Mouse (Mus musculus) gastrocnemius, postnatal 4 days (tissue): Measurements from ENCODE around the gene Ust. TPM values are rescaled to one million over a fixed set of nuclear protein-coding genes. Genes with fewer than 3 reads are reported as not detected.
A peak's percentile ranks its signal among the peaks of the same experiment; 100 is the strongest.
"Not testable (repeated sequence)": the region's sequence is repeated elsewhere in the genome, so short reads cannot be mapped to it uniquely, and the experiment has no call there.

Experiments used
- DNase-seq, 2 experiments: peaks; one replicate each; pipeline ENCODE4 v3.0.0; 2021 to 2022; ENCODE audit warnings: low spot score in 2 of 2, mixed read lengths in 2 of 2
- long read RNA-seq, 2 experiments: library from polyadenylated mRNA; stranded (forward); transcript quantifications; one replicate each; pipeline ENCODE4 v2.0.0; 2021
- total RNA-seq, 2 experiments: library from RNA; stranded (reverse); gene quantifications; 2 replicates each; pipeline ENCODE4 v1.2.3; 2021

Ust gene
- total RNA-seq: 1 to 10 TPM; 5.1 to 6.1 TPM
- long read RNA-seq, experiment 1, full-length matches to known transcripts: 4 of 8 reads
- long read RNA-seq, experiment 1, partial matches to known transcripts: 0 of 8 reads
- long read RNA-seq, experiment 1, other reads (novel, unspliced or antisense): 4 of 8 reads
- long read RNA-seq, experiment 2, full-length matches to known transcripts: 1 of 5 reads
- long read RNA-seq, experiment 2, partial matches to known transcripts: 0 of 5 reads
- long read RNA-seq, experiment 2, other reads (novel, unspliced or antisense): 4 of 5 reads

DNA sequence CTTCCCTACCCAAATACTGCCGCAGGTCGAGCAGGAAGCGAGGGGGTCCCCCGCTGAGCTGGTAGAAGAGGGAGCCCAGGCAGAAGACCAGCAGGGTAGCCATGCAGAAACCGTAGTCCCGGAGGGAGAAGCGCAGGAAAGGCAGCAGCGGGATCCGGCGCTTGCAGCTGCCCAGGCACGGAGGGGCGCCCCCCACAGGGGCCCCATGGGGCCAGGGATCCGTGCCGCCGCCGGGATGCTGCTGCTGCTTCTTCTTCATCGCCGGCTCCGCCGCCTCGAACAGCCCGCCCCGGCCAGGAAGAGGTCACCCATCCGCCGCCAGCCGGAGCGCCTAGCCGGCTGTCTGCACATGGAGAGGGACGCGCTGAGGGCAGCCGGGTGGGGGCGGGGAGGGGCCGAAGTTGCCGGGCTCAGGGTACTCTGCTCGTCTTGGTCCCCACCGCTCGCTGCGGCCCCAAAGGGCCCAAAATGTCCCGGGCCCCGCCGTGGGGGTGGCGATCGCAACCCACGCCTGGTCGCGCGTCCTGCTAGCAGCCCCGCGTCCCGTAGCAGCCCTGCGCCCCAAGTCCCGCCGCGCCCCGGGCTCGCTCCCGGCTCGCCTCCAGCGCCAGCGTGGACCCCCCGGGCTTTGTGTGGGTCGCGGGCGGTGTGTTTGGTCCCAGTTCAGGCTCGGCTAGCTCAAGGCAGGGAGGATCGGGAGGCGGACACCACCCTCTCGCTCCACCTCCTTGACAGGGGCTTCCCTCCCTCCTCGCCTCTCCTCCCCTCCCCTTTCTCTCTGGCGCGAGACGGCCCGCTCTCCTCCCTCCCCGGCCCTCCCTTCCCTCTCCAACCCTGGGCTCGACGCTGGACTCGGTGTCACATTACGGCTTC is at the start of gene Ust:
Gene Ust, minus strand, starts transcription at position 685 of the 873 bp plus-strand sequence.
- DNase-seq: peak; percentile 61 to 83

DNA sequence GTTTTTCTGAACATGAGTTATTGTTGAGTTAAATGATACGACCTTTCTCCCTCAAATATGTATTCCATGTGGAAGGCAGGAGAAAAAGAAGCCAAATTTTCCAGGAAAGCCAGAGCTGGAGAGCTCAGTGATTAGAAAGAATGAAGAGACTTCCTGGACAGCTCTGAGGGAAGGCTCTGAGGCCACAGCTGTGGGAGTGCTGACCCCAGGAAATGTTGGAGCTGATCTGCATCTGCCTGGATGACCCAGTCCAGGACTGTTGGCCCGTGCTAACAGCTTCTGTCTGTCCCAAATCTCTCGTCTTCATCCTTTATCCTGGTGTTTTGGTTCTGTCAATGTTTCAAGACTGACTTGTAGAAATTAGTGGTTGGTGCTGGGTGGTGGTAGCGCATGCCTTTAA is 42.7 kb upstream of the Ust start:
- DNase-seq: no peak

DNA sequence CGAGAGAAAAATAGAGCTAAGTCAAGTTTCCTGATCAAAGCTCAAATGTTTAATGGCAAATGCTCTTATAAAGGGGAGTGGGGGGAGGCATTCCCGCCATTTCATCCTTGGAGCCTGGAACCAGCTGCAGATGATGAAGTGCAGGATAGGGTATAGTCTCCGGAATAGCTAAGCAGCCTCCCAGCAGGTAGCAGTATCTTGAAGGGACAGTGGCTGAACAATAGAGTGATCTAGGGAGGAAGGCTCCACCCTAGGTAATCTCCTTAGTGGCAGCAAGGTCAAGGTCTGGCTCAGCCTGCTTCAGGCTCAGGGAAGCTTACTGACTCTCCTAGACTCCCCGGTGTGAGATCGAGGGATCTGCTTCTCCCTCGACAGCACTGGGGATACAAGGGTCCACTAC is 40.9 kb upstream of the Ust start:
- not testable (repeated sequence) for DNase-seq

DNA sequence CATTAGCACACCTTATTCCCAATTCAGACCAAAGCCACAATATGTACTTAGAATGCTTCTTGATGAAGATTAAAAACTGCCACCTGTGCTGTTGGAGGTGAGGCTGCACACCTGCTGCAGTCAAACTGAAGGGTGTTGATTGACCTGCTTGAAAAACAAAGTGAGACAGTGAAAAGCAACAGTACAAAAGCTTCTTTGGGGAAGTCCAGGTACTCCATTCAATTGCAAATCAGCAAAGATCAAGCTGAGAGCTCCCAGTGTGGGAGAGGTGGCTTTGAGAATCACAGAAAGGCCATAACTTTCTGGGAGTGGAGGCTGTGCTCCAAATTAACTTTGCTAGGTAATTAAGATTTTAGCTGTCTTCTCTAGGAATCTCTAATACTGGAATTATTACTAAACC is 33.6 kb upstream of the Ust start:
- not testable (repeated sequence) for DNase-seq

DNA sequence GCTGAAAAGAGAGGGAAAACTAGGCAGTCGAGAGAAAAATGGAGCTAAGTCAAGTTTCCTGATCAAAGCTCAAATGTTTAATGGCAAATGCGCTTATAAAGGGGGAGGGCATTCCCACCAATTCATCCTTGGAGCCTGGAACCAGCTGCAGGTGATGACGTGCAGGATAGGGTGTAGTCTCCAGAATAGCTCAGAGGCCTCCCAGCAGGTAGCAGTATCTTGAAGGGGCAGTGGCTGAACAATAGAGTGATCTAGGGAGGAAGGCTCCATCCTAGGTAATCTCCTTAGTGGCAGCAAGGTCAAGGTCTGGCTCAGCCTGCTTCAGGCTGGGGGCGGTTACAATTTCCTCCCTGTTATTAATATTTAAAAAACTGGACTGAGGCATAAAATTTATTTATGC is 33.0 kb upstream of the Ust start:
- not testable (repeated sequence) for DNase-seq

DNA sequence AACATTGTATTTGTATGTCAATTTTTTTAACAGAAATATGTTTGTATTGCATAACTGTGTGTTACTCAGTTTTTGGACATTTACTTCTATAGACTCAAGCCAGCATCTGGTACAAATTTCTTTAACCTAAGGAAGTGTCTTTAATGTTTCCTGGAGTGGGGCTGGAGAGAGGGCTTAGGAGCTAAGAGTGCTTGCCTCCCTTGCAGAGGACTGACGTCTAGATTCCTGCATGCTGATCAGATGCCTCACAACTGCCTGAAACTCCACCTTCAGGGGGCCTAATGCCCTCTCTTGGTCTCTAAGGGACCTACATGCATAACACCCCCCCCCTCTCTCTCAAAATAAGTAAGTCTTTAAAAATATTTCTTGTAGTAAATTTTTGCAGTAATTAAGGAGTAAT is 22.9 kb upstream of the Ust start:
- no peak for DNase-seq

DNA sequence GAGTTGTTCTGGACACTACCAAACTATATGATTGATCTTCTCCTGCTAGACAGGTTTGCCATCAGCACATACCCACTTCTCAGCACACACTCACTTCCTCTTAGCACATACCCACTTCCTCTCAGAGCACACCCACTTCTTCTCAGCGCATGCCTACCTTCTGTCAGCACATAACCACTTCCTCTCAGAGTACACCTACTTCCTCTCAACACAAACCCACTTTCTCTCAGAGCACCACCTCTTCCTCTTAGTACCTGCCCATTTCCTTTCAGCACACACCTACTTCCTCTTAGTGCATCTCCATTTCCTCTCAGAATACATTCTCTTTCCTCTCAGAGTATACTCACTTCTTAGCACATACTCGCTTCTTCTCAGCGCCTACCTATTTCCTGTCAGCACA is 16.8 kb upstream of the Ust start:
- DNase-seq: no peak

DNA sequence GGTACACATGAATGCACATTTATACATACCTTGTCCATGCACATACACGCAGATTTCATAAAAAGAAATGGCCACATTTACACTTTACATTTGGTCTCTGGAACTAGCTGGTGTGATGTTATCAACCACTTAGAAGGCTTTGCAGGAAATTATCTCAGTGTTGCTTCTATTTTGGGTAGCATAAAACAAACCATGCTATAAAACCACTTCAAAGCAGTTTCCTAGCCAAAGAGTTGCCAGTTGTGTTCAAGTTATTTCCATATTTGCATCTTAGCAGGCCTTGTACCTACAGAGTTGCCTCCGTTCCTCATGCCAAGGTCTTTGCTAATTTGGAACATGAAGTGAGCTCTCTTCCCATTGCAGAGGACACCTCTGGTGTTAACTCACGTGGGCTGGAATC is 13.0 kb upstream of the Ust start:
- DNase-seq: no peak

DNA sequence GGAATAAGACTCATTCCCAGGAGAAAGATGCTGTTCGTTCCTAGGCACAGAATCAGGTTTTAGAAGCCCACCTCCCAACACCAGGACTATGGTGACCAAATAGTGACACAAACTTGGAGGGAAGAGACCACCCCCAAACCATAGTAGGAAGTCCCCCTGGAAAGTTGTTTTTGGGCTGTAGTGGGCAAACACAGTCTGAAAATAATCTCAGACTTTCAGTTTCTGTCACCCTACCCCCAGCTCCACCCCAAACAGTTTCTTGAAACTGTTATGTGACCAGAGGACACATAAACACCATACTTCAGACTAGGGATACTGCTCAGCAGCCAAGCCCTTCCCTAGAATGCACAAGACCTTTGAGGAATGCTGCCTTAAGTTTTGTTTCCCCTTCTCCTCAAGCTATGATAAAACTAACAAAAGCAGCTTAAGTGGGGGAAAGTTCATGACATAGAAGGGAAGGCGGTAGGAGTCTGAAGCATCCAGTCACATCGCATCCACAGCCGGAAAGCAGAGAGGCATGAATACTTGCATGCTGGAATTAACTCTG is 12.0 kb upstream of the Ust start:
- no peak for DNase-seq

DNA sequence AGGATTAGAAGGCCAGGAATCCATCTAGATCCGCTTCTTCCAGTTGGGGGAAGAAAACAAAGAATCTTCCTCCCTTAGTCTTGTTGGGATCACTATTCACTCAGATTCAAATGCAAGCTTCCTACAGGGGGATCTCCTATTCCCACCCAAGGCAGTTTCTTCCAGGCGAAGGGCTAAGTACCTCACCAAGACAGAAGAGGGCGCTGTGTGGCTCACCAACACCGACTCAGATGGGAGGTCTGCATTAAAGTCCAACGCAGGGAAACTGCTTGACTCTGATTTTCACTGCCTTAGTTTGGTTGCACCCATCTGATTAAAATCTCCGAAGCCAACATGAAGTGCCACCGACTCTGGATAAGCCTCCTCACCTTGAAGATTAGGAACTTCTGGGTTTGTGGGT is 10.5 kb upstream of the Ust start:
- DNase-seq: peak in 1 of 2 experiments; percentile 33

DNA sequence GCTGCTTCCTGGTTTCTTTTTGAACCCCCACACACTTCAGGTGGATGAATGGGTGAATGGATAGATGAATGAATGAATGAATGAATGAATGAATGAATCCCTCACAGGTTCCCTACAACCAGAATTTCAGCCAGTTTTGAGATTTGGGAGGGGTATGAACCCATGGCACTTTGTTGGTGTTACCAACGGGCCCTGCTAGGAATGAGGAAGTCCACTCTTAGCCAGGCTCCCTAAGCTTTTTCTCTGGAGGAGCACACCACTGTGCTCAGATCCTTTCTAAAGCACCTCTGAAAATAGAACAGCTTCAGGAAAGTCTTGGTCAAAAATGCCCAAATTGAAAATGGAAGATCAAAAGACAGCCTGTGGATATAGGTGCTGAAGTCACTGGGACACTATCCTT is 6.7 kb upstream of the Ust start:
- DNase-seq: no peak

DNA sequence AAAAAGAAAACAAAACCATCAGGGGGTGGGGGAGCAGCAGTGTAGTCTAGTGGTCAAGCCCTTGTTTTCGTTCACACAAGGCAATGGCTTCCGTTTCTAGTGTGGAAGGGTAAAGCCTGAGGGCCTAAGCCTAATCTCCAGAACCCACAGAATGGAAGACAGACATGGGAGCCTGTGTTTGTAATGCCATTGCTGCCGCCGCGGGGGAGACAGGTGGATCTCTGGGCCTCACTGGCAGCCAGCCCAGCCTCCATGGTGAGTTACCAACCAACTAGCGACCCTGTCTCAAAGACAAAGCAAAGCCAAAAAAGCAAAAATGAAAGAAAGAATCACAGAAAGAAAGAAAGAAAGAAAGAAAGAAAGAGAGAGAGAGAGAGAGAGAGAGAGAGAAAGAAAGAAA is 2.9 kb upstream of the Ust start:
- DNase-seq: peak in 1 of 2 experiments; percentile 31

DNA sequence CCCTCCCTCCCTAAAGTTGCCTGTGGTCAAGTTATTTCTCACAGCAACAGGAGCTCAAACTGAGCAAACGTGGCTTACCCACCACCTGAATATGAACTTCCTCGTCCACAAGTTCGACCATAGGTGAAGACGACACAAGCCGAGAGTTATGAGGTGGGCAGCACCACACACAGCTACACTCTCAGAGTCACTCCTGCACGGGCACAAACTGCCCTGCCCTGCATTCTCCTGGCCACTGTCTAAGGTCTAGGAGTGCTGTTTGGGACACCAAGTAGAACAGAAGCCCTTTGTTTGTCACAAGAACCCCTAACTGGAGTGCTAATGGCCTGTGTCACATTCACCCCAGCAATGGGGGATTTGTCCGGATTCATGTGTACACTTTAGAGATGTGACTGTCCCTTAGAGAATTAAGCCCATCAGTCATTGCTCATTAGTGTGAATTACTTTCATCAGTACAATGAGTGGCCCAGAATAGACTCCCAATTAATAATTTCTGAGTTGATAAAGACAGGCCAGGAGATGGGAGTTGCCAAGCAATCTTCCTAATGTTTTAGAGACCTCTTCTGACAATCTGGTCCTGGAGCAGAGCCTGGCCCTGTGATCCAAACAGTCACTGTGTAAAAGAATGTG is 2.3 kb upstream of the Ust start:
- DNase-seq: no peak

DNA sequence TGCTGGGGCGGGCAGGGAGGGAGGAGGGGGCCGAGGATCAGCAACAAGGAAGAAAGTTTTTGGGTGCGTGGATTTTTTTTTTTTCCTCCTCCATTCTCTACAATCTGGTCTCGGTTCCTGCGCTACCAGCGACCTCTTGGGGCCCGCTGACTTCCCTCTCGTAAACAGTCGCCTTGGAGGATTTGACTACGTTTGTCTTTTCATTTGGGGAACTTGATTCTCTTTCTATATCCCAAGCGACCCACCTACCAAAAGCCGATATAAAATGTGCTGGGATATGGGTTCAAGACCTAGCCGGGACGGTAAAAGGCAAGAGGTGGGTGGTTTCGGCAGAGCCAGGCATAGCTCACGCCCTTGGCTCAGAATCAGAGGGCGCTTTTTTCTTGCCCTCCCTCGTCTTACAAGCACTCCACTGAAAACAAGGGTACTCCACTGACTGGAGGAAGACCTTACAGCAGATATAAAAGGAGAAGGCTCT is 428 bp upstream of the Ust start:
- no peak for DNase-seq

DNA sequence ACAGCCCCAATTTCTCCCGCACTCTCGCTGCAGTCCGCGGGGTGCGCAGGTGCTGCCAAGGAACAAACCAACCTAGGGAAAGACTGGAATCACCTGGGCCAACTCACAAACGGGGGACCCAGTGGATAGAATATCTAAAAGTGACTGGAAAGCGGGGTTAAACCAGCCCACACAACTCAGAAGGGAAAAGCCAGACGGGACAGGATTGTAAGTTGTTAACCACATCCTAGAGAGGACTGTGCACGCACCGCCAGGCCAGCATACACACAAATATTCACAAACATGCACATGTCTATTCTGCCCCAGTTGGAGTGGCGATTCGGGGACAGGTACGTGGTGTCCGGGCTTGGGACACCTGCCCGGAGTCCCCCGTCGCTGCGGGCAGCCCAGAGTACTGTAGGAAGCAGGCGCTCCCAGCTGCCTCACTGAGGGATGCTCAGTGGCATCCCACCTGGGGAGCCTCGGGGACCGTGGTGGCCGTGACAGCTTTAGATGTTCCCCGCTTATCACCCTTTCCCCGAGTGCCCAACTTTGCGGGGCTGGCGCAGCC is 959 bp downstream of the Ust start:
- peak in 1 of 2 experiments; percentile 11 for DNase-seq

DNA sequence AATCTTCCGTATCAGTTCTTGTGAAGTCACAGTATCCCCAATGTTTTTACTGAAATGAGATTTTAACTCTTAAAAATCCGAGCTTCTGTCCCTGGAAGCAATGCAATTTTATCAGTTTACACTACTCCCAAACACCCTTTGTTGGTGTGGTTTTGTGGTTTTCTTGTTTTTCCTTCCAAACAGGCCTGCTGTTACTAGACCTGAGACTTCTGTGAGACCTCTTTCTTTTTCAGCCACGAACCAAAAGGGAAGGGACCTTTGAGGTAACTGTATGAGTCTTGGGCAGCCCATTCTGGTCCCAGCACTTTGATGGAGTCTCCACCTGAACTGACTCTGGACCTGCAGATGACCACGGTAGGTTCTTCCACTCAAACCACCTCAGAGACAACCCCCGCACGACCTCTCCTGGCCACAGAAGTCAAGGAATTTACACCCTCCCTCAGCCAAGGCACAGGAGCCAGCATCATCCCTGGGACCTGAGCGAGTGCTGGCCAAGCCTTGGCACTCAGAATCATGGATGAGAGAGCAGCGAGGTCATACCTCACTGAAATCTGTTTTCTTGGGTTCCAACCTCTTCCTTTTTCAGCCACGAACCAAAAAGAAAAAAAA is 1.6 kb downstream of the Ust start:
- peak in 1 of 2 experiments; percentile 15 for DNase-seq

DNA sequence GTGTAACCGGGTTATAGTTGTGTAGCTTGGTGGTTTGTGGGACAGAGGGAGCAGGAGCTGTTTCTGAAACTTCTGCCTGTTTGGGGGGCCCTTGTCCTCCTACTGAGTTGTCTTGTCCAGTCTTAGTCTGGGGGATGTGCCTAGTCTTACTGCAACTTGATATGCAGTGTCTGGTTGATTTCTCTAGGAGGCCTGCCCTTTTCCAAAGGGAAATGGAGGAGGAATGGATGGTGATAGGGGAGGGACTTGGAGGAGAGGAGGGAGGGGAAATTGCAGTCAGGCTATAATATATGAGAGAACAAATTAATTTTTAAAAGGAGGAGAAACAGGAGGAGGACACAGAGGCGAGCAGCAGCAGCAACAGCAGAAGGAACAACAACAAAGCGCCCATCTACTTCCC is 4.9 kb downstream of the Ust start:
- DNase-seq: no peak

DNA sequence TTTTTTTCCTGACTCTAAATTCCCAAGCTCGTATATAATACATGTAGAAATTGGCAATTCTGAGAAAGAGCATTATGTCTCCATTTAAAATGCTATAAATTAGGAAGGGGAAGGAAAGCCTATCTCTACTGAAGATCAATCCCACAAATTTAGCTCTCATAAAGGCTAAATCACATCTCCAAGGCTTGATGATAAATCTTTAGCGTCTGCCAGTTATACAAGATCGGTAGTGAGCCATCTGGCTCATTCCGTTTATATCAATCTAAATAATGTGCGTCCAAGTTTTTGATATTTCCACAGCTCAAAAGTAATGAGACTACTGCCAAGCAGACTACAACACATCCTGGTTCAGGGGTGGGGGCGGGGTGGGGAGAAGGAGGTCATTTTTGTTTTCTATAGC is 6.4 kb downstream of the Ust start:
- DNase-seq: no peak

DNA sequence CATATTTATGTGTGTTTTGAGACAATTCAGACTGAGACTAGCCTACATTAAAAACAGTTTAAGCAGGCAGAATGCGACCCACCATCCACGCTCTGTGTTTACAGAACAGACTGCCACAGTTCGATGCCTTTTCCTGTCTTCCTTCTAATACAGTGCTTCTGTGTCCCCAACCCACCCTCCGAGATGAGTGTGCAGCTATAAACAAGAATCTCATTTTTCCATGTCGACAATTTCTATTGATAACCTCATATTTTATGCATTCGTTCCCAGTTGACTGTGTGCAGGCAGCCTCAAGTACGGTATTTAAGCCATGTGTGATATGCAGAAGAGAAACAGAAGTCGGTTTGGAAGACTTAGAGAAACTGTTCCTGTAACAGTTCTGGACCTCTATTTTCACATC is 6.9 kb downstream of the Ust start:
- DNase-seq: no peak

DNA sequence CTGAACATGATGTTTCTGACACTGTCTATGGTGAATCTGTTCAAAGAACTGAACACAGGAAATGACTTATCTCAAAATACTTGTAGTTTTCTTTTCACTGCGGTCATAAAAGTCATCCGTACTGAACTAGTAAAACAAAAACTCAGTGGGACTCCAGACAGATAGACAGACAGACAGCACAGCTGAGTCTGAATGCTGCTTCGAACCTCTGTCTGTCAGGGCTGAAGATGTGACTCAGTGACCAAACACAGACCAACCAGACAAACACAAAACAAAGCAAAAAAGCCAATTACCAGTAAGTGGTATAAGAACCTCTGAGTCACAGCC is 12.4 kb downstream of the Ust start:
- DNase-seq: no peak
